Mouse (Mus musculus): ENCODE data around the gene Thop1. TPM values are rescaled to one million over a fixed set of nuclear protein-coding genes. Genes with fewer than 3 reads are reported as not detected.

The Thop1 gene
- 33.3 and 36.8 TPM in 2 replicates for polyA plus RNA-seq (2014; fragmentation: Nextera tagmentation; extraction: Ambion mirVana)

DNA sequence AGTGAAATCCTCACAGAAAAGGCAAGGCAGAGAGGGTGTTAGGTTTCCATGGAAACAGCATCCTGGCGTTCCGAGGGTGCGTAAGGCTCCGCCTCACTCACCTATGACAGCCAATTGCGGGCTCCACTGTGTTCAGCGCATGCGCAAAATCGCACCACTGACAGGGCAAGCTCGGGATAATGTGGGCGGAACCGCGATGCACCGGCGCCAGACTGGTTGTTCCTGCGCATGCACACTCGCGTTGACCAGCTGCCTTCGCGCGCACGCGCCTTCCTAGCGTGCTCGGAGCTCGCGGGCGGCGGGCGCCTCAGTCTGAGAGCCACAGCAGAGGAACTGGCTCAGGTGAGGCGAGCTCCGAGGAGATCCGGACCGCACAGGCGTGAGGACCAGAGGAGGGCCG is at the start of gene Thop1:
Thop1 (plus strand) TSS at position 200 of the 400 bp plus-strand sequence.
- H3K9ac ChIP-seq (replicated peaks; ENCODE audit: low read depth, low read length) = peak within 1 kb of the TSS; percentile 71
- under 1% methylated on average over 35 of the region's 35 CpGs for WGBS
- H3K4me3 ChIP-seq (ENCODE audit: low read depth, low read length) = peak within 1 kb of the TSS; percentile 69
- H3K27ac ChIP-seq (ENCODE audit: low read depth, low read length) = peak within 1 kb of the TSS; percentile 76
- no peaks in the 10 kb centered on the region for H3K9me3 ChIP-seq (ENCODE audit: control insufficient read depth, low read length)
- peaks cover 11% of the 10 kb centered on the region; the same call in 1 of the 2 replicates for H3K36me3 ChIP-seq (ENCODE audit: control insufficient read depth, insufficient read depth, low read length)
- H3K4me1 ChIP-seq (ENCODE audit: control insufficient read depth, insufficient read depth, low read length) = peaks cover 13% of the 10 kb centered on the region
- H3K4me2 ChIP-seq (ENCODE audit: low read depth, low read length) = peak within 1 kb of the TSS; percentile 79
- H3K27me3 ChIP-seq (ENCODE audit: control insufficient read depth, insufficient read depth, low read length) = no peaks in the 10 kb centered on the region
- peak; percentile 96 for ATAC-seq (ENCODE audit: low read depth)

DNA sequence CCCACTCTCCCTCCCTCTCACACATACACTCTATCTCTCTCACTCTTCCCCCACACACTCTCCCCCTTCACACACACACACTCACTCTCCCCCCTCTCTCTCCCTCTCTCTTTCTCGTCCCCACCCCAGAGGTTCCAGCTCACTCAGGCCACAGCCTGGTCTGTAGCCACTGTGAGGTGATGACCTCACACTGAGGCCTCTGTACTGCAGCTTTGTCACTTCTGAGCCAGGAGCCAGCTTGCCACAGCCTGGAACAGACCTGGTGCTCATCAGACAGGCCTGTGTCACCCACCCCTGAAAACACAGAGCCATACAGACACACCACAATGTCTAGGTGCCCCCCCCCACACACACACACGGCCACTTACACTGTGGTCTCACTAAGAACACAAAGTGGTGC is 49.6 kb upstream of the Thop1 start:
- Histone ChIP-seq H3K4me2 (ENCODE audit: low read depth, low read length) (no peak overlapping the region), H3K9me3 (ENCODE audit: control insufficient read depth, low read length) (no peaks in the 10 kb centered on the region), H3K36me3 (ENCODE audit: control insufficient read depth, insufficient read depth, low read length) (no peaks in the 10 kb centered on the region), H3K4me3 (ENCODE audit: low read depth, low read length) (no peak overlapping the region), H3K9ac (replicated peaks; ENCODE audit: low read depth, low read length) (no peak overlapping the region), H3K27me3 (ENCODE audit: control insufficient read depth, insufficient read depth, low read length) (peaks cover 3% of the 10 kb centered on the region; the same call in 1 of the 2 replicates), H3K27ac (ENCODE audit: low read depth, low read length) (no peak overlapping the region), H3K4me1 (ENCODE audit: control insufficient read depth, insufficient read depth, low read length) (0 out of 2 replicates have a peak, but pooled peaks cover 4% of the 10 kb centered on the region)
- ATAC-seq (ENCODE audit: low read depth) = no peak
- 44% methylated on average over 2 of the region's 2 CpGs for WGBS

DNA sequence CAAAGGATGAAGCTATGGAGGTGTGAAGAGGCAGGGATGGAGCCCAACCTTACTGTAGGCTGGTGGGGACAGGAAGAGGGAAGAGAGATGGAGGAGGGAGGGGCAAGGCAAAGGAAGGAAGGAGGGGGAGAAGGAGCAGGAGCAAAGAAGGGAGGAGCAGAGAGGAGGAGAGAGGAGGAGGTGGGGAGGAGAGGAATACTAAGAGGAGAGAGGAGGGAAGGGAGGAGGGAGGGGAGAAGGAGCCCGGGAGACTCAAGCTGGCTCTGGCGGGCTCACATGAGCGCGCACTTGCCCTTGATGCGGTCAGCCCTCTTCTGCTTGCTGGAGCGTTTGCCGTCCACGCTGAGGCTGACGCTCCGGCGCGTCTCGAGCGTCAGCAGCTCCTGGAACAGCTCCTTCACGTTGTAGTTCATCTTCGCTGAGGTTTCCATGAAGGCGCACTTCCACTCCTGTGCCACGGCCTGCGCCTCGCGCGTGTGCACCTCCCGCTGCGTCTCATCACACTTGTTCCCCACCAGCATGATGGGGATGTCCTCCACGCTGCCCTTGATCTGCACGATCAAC is 48.2 kb upstream of the Thop1 start:
- WGBS = 14% methylated on average over 26 of the region's 26 CpGs
- Histone ChIP-seq H3K9ac (replicated peaks; ENCODE audit: low read depth, low read length) (no peak overlapping the region), H3K9me3 (ENCODE audit: control insufficient read depth, low read length) (no peaks in the 10 kb centered on the region), H3K36me3 (ENCODE audit: control insufficient read depth, insufficient read depth, low read length) (no peaks in the 10 kb centered on the region), H3K4me3 (ENCODE audit: low read depth, low read length) (no peak overlapping the region), H3K4me2 (ENCODE audit: low read depth, low read length) (peak overlapping the region; percentile 14; the same call in 1 of the 2 replicates), H3K4me1 (ENCODE audit: control insufficient read depth, insufficient read depth, low read length) (0 out of 2 replicates have a peak, but pooled peaks cover 6% of the 10 kb centered on the region), H3K27ac (ENCODE audit: low read depth, low read length) (no peak overlapping the region), H3K27me3 (ENCODE audit: control insufficient read depth, insufficient read depth, low read length) (peaks cover 3% of the 10 kb centered on the region; the same call in 1 of the 2 replicates)
- ATAC-seq (ENCODE audit: low read depth) = no peak

DNA sequence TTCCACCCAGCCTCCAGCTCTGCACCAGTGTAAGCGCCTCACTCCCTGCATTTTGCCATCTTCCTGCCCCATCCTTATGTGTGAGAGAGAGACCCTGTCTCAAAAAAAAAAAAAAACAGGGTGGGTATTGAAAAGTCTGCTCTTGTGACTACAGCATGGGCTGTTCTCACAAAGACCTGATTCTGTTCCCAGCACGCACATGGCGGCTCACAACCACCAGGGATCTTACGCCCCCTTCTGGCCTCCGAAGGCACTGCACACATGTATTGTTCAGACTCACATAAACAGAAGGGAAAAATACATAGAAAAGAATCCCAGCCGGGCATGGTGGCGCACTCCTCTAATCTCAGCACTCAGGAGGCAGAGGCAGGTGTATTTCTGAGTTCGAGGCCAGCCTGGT is 47.1 kb upstream of the Thop1 start:
- Histone ChIP-seq H3K4me3 (ENCODE audit: low read depth, low read length) (no peak overlapping the region), H3K36me3 (ENCODE audit: control insufficient read depth, insufficient read depth, low read length) (no peaks in the 10 kb centered on the region), H3K4me1 (ENCODE audit: control insufficient read depth, insufficient read depth, low read length) (0 out of 2 replicates have a peak, but pooled peaks cover 6% of the 10 kb centered on the region), H3K9me3 (ENCODE audit: control insufficient read depth, low read length) (no peaks in the 10 kb centered on the region), H3K4me2 (ENCODE audit: low read depth, low read length) (no peak overlapping the region), H3K27me3 (ENCODE audit: control insufficient read depth, insufficient read depth, low read length) (peaks cover 3% of the 10 kb centered on the region; the same call in 1 of the 2 replicates), H3K27ac (ENCODE audit: low read depth, low read length) (no peak overlapping the region), H3K9ac (replicated peaks; ENCODE audit: low read depth, low read length) (no peak overlapping the region)
- 62% methylated on average over 8 of the region's 8 CpGs for WGBS
- no peak for ATAC-seq (ENCODE audit: low read depth)

DNA sequence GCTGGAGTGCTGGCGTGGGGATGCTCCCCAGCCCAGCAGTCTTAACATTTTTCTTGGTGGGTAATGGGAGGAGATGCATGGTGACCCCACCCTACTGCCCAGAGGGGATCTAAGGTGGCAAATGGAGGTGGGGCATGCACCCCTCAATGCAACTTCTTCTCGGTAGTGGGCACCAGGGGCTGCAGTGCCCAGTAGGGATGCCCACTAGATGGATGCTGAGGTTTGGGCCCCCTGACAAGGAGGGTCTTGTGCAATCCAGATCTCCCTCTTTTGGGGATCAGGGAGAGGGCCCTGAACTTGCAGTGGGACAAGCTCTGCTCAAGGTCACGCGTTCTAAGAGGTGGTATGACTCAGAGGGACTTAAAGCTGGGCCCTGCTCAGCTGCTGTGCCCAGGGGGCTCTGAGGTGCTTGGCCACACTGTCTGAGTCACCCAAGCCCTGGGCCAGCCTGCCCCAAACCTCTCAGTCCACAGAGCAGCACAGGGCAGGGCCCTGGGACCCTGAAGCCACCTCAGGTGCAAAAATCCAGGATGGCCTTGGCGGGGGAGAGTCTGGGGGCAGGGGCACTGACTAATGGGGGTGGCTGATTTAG is 45.4 kb upstream of the Thop1 start:
- peak overlapping the region; percentile 48 for H3K4me3 ChIP-seq (ENCODE audit: low read depth, low read length)
- 73% methylated on average over 5 of the region's 5 CpGs for WGBS
- H3K27me3 ChIP-seq (ENCODE audit: control insufficient read depth, insufficient read depth, low read length) = peaks cover 3% of the 10 kb centered on the region; the same call in 1 of the 2 replicates
- H3K4me1 ChIP-seq (ENCODE audit: control insufficient read depth, insufficient read depth, low read length) = 0 out of 2 replicates have a peak, but pooled peaks cover 6% of the 10 kb centered on the region
- no peaks in the 10 kb centered on the region for H3K36me3 ChIP-seq (ENCODE audit: control insufficient read depth, insufficient read depth, low read length)
- H3K9ac ChIP-seq (replicated peaks; ENCODE audit: low read depth, low read length) = peak overlapping the region; percentile 77
- ATAC-seq (ENCODE audit: low read depth) = no peak
- no peak overlapping the region for H3K27ac ChIP-seq (ENCODE audit: low read depth, low read length)
- H3K4me2 ChIP-seq (ENCODE audit: low read depth, low read length) = peak overlapping the region; percentile 71
- H3K9me3 ChIP-seq (ENCODE audit: control insufficient read depth, low read length) = no peaks in the 10 kb centered on the region

DNA sequence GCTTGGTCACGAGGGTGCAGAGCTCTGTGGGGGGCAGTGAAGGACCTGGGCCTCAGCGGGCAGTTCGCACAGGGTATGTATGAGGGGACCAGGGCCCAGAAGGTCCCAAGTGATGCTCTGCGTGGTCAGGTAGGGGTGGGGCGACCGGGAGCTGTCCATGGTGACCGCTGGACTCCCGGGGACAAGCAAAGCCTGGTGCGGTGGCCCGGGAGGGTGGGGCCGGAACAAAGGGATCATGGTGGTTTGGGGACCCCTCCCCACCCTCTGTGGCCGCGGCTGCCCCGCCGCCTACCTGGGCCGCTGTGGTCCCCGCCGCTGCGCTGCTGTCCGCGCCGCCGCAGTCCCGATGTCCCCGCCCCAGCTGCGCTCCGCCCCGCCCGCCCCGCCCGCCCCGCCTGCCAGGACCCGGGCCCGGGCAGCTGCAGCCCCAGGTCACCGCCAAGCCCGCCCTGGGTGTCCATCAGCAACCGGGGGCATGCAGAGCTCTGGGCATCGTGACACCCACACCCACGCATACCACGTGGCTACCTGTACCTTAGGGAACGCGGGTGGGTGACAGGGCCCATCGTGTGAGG is 44.7 kb upstream of the Thop1 start:
- Histone ChIP-seq H3K27me3 (ENCODE audit: control insufficient read depth, insufficient read depth, low read length) (peaks cover 3% of the 10 kb centered on the region; the same call in 1 of the 2 replicates), H3K4me1 (ENCODE audit: control insufficient read depth, insufficient read depth, low read length) (0 out of 2 replicates have a peak, but pooled peaks cover 6% of the 10 kb centered on the region), H3K4me3 (ENCODE audit: low read depth, low read length) (peak overlapping the region; percentile 48), H3K4me2 (ENCODE audit: low read depth, low read length) (peak overlapping the region; percentile 71), H3K9ac (replicated peaks; ENCODE audit: low read depth, low read length) (peak overlapping the region; percentile 77), H3K9me3 (ENCODE audit: control insufficient read depth, low read length) (no peaks in the 10 kb centered on the region), H3K27ac (ENCODE audit: low read depth, low read length) (peak overlapping the region; percentile 34; the same call in 1 of the 2 replicates), H3K36me3 (ENCODE audit: control insufficient read depth, insufficient read depth, low read length) (peaks cover 4% of the 10 kb centered on the region; the same call in 1 of the 2 replicates)
- 2% methylated on average over 26 of the region's 43 CpGs for WGBS
- ATAC-seq (ENCODE audit: low read depth) = peak; percentile 62

DNA sequence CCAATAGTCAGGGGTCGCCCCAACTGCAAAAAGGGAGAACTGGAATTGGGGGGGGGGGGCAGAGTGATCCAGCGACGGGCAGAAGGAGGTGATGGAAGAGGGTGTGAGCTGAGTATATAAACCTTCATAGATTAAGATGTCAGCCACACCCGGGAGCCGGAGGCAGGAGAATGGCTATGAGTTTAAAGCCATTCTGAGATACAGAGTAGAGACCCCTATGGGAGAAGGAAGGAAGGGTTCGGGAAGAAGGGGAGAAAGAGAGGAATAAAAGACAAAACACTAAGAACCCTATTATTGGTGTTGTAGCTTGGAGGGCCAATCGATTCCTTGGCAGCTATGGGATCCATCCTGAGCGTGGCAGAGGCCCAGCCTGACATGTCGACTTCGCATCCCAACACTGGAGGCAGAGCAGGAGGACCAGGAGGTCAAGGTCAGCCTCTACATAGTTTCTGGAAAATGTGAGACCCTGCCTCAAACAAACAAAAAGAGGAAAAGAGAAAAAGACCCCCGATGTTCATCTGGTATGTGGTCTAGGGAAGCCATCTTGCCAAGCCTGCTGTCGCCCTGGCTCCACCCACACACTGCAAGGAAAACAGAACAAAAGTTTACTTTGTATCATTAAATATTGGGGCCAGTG is 44.1 kb upstream of the Thop1 start, which contains the start of gene Diras1:
Diras1 (minus strand) TSS at position 24 of the 637 bp plus-strand sequence.
- H3K27ac ChIP-seq (ENCODE audit: low read depth, low read length) = peak within 1 kb of the TSS; percentile 34; the same call in 1 of the 2 replicates
- 0 out of 2 replicates have a peak, but pooled peaks cover 6% of the 10 kb centered on the region for H3K4me1 ChIP-seq (ENCODE audit: control insufficient read depth, insufficient read depth, low read length)
- H3K36me3 ChIP-seq (ENCODE audit: control insufficient read depth, insufficient read depth, low read length) = peaks cover 9% of the 10 kb centered on the region
- peak within 1 kb of the TSS; percentile 77 for H3K9ac ChIP-seq (replicated peaks; ENCODE audit: low read depth, low read length)
- H3K9me3 ChIP-seq (ENCODE audit: control insufficient read depth, low read length) = no peaks in the 10 kb centered on the region
- ATAC-seq (ENCODE audit: low read depth) = peak; percentile 12; the same call in 1 of the 2 replicates
- H3K4me3 ChIP-seq (ENCODE audit: low read depth, low read length) = peak within 1 kb of the TSS; percentile 48
- H3K27me3 ChIP-seq (ENCODE audit: control insufficient read depth, insufficient read depth, low read length) = peaks cover 3% of the 10 kb centered on the region; the same call in 1 of the 2 replicates
- WGBS = 41% methylated on average over 12 of the region's 12 CpGs
- H3K4me2 ChIP-seq (ENCODE audit: low read depth, low read length) = peak within 1 kb of the TSS; percentile 71

DNA sequence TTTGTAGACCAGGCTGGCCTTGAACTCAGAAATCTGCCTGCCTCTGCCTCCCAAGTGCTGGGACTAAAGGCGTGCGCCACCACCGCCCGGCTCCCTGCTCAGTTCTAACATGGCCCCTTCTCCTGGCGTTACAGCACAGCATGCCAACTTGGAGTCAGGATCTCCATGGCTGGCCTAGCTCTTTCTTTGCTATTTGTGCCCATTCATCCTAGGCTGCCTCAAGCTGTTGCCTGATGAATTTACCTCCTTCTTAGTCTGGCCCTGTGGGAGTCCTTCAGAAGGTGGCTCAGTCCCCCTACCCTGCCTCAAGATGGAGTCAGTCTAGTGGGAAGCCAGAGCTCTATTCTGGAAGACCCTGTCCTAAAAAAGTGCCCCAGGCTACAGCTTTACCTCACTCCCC is 43.0 kb upstream of the Thop1 start:
- WGBS = 91% methylated on average over 5 of the region's 5 CpGs
- Histone ChIP-seq H3K4me2 (ENCODE audit: low read depth, low read length) (no peak overlapping the region), H3K27ac (ENCODE audit: low read depth, low read length) (no peak overlapping the region), H3K4me1 (ENCODE audit: control insufficient read depth, insufficient read depth, low read length) (0 out of 2 replicates have a peak, but pooled peaks cover 6% of the 10 kb centered on the region), H3K9ac (replicated peaks; ENCODE audit: low read depth, low read length) (no peak overlapping the region), H3K36me3 (ENCODE audit: control insufficient read depth, insufficient read depth, low read length) (peaks cover 17% of the 10 kb centered on the region), H3K27me3 (ENCODE audit: control insufficient read depth, insufficient read depth, low read length) (peaks cover 3% of the 10 kb centered on the region; the same call in 1 of the 2 replicates), H3K9me3 (ENCODE audit: control insufficient read depth, low read length) (no peaks in the 10 kb centered on the region), H3K4me3 (ENCODE audit: low read depth, low read length) (no peak overlapping the region)
- no peak for ATAC-seq (ENCODE audit: low read depth)
